Mouse (Mus musculus) mesoderm, embryonic 11.5 days (tissue): ENCODE results near the gene Pfas.
A peak's percentile ranks its signal among the peaks of the same experiment; 100 is the strongest.

Experiments used
- DNase-seq: peaks from one replicate; pipeline ENCODE4 v3.0.0-alpha.2; 2012; ENCODE audit warnings: low read depth, low spot score

Gene Pfas

GRCm38 (mm10) chr11:69008182-69009121 is at the start of gene Pfas:
TSS of gene Pfas (minus strand) at chr11:69008460.
- DNase-seq = peak; percentile 94

- no peak for DNase-seq
These were observed 45.6 kb upstream of the Pfas start for GRCm38 (mm10) chr11:69053848-69054247.

- no peak for DNase-seq
These were observed 44.7 kb upstream of the Pfas start for GRCm38 (mm10) chr11:69052824-69053421.

GRCm38 (mm10) chr11:69051771-69052170 is 43.5 kb upstream of the Pfas start:
- no peak for DNase-seq

- DNase-seq = no peak
These were observed 42.5 kb upstream of the Pfas start for GRCm38 (mm10) chr11:69050748-69051147.

GRCm38 (mm10) chr11:69048151-69048550 is 39.9 kb upstream of the Pfas start:
- DNase-seq = no peak

- DNase-seq = no peak
These were observed 39.3 kb upstream of the Pfas start for GRCm38 (mm10) chr11:69047592-69047991.

- no peak for DNase-seq
These were observed 38.1 kb upstream of the Pfas start for GRCm38 (mm10) chr11:69046395-69046774.

GRCm38 (mm10) chr11:69045531-69046394 is 37.5 kb upstream of the Pfas start, which contains the start of gene Aurkb:
TSS of gene Aurkb (plus strand) at chr11:69045647.
- DNase-seq = peak; percentile 93

GRCm38 (mm10) chr11:69038173-69038572 is 29.9 kb upstream of the Pfas start:
- no peak for DNase-seq

GRCm38 (mm10) chr11:69037231-69038061 is 29.2 kb upstream of the Pfas start:
- DNase-seq = peak; percentile 90

GRCm38 (mm10) chr11:69036486-69037230 is 28.4 kb upstream of the Pfas start:
- peak; percentile 88 for DNase-seq

GRCm38 (mm10) chr11:69035849-69036248 is 27.6 kb upstream of the Pfas start:
- peak; percentile 90 for DNase-seq

- no peak for DNase-seq
These were observed 27.2 kb upstream of the Pfas start for GRCm38 (mm10) chr11:69035411-69035810.

- no peak for DNase-seq
These were observed 26.3 kb upstream of the Pfas start for GRCm38 (mm10) chr11:69034585-69034984.

- DNase-seq = no peak
These were observed 25.3 kb upstream of the Pfas start for GRCm38 (mm10) chr11:69033552-69033951.

GRCm38 (mm10) chr11:69028805-69029204 is 20.5 kb upstream of the Pfas start:
- no peak for DNase-seq

GRCm38 (mm10) chr11:69026562-69026961 is 18.3 kb upstream of the Pfas start:
- DNase-seq = no peak

- DNase-seq = no peak
These were observed 12.4 kb upstream of the Pfas start for GRCm38 (mm10) chr11:69020691-69021090.

GRCm38 (mm10) chr11:69016755-69017154 is 8.5 kb upstream of the Pfas start:
- DNase-seq = no peak
